Mouse (Mus musculus): ENCODE measurements around the gene Fbn1. TPM values are rescaled to one million over a fixed set of nuclear protein-coding genes. Genes with fewer than 3 reads are reported as not detected.

The Fbn1 gene
- total RNA-seq, 2 experiments from 2014 or later: 86.1 to 99.8 TPM

Other genes starting within 250 kb of the Fbn1 start
- gene Gm9913, start 2.9 kb downstream of the Fbn1 start, total RNA-seq (2021): under 1 TPM; 0.08 to 0.15 TPM
- 1 to 10 TPM; 1.1 TPM for gene Cep152, start 117.1 kb upstream of the Fbn1 start, total RNA-seq (2021)
- 10 to 100 TPM; 27.8 to 35.7 TPM for gene Eid1, start 165.1 kb upstream of the Fbn1 start, total RNA-seq (2021)
- 1 to 10 TPM; 1.9 to 2.0 TPM for gene Shc4, start 216.2 kb upstream of the Fbn1 start, total RNA-seq (2021)

Measured in gastrocnemius, postnatal 25 days (tissue).